Mouse (Mus musculus) E14TG2a.4 (cell line): ENCODE measurements around the gene Dapk2.

Experiments
- H3K27me3 ChIP-seq: 2 replicates; pipeline ENCODE4 v1.6.1; 2014; ENCODE audit warnings: low read length, control low read depth; ENCODE audit not compliant: insufficient read depth
- H3K36me3 ChIP-seq: 2 replicates; pipeline ENCODE4 v1.6.1; 2014; ENCODE audit warnings: low read length, control low read depth; ENCODE audit not compliant: insufficient read depth
- H3K4me1 ChIP-seq: replicated peaks from 2 replicates; pipeline ENCODE4 v1.6.1; 2014; ENCODE audit warnings: low read depth, low read length, control low read depth
- H3K4me3 ChIP-seq: replicated peaks from 2 replicates; pipeline ENCODE4 v1.5.1; 2014; ENCODE audit warnings: mild to moderate bottlenecking, low read length
- H3K9me3 ChIP-seq: 2 replicates; pipeline ENCODE4 v1.6.1; 2014; ENCODE audit warnings: low read length, control low read depth
- CTCF ChIP-seq: conservative IDR thresholded peaks from 2 replicates; pipeline ENCODE4 v1.5.1; 2014; ENCODE audit warnings: low read length
- NANOG ChIP-seq: IDR thresholded peaks from 2 replicates; pipeline ENCODE4 v1.6.1; 2014; ENCODE audit warnings: borderline replicate concordance, low read length, mixed read lengths
- POU5F1 ChIP-seq: IDR thresholded peaks from 2 replicates; pipeline ENCODE4 v1.6.1; 2014; ENCODE audit warnings: low read length, borderline replicate concordance

Dapk2 gene

DNA sequence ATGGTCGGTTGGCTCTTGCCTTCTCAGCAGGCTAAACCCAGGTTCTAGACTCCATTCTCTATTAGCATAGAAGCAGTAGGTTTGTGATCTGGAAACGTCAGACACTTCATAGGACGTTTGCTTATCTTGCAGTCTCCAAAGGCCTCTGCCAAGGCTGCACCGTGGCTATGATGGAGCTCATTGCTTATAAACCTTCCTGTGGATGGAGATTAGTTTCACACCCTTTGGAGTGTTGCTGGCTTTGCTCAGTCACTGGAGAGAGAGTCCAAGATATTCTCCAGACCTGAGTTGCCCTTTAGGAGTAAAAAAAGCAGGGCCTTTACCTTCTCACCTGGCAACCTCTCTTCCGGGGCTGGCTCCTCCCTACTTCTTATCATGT is 42.4 kb downstream of the Dapk2 start:
- Histone ChIP-seq H3K36me3 (no peaks in the 10 kb centered on the region), H3K4me3 (no peak overlapping the region), H3K9me3 (no peaks in the 10 kb centered on the region), H3K27me3 (peaks cover 16% of the 10 kb centered on the region), H3K4me1 (no peaks in the 10 kb centered on the region)
- TF ChIP-seq CTCF (no peak), NANOG (no peak), POU5F1 (no peak)

- Histone ChIP-seq H3K27me3 (peaks cover 16% of the 10 kb centered on the region), H3K36me3 (no peaks in the 10 kb centered on the region), H3K4me1 (no peaks in the 10 kb centered on the region), H3K4me3 (no peak overlapping the region), H3K9me3 (no peaks in the 10 kb centered on the region)
- TF ChIP-seq NANOG (no peak), CTCF (no peak), POU5F1 (no peak)
Observed at GRCm38 (mm10) chr9:66201665-66202064, 43.6 kb downstream of the Dapk2 start.

DNA sequence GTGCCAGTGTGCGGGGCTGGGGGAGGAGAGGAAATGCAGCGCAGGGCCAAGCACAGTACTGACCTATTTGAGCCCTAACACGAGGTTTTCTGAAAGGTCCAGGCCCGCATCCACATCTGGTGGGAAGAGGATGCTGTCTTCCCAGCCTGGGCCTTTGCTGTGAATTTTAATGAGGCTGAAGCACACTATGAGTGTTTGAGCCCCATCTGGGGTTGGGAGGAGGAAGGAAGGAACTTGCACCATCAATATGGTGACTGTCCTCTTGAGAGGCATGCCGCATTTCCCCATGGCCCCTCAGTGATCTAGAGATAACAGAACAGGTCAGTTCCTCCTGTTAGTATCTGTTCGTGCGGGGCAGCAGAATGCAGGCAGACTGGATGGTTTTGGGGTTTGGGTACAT is 44.4 kb downstream of the Dapk2 start:
- no peak for TF ChIP-seq NANOG
- no peak for TF ChIP-seq CTCF
- TF ChIP-seq POU5F1, result no peak
- Histone ChIP-seq H3K36me3 (no peaks in the 10 kb centered on the region), H3K27me3 (peaks cover 19% of the 10 kb centered on the region), H3K4me1 (no peaks in the 10 kb centered on the region), H3K4me3 (no peak overlapping the region), H3K9me3 (no peaks in the 10 kb centered on the region)

GRCm38 (mm10) chr9:66205702-66206101 is 47.7 kb downstream of the Dapk2 start:
- TF ChIP-seq NANOG (no peak), CTCF (no peak), POU5F1 (no peak)
- Histone ChIP-seq H3K9me3 (no peaks in the 10 kb centered on the region), H3K4me3 (no peak overlapping the region), H3K4me1 (no peaks in the 10 kb centered on the region), H3K36me3 (no peaks in the 10 kb centered on the region), H3K27me3 (peaks cover 8% of the 10 kb centered on the region)

DNA sequence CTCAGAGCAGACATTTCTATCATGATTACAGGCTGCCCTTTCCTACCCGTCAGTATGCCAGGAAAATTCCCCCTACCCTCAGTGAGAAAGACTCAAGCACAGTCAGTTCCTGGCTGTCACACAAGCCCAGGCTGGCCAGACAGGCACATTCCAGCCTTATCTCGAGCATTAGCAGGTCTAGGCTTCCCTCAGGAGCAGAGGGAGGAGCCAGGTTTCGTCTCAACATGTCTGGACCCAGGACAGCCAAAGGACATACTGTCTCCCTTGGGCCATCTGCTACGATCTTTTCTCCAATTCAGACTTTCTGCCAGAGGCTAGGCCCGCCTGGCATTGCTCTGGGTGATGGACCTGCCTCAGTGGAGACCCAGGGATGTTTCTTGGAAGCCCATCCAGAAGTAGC is 48.8 kb downstream of the Dapk2 start:
- peaks cover 8% of the 10 kb centered on the region for H3K27me3 ChIP-seq
- H3K36me3 ChIP-seq, result no peaks in the 10 kb centered on the region
- TF ChIP-seq CTCF (no peak), POU5F1 (no peak), NANOG (no peak)
- H3K4me3 ChIP-seq, result no peak overlapping the region
- no peaks in the 10 kb centered on the region for H3K4me1 ChIP-seq
- H3K9me3 ChIP-seq, result no peaks in the 10 kb centered on the region

DNA sequence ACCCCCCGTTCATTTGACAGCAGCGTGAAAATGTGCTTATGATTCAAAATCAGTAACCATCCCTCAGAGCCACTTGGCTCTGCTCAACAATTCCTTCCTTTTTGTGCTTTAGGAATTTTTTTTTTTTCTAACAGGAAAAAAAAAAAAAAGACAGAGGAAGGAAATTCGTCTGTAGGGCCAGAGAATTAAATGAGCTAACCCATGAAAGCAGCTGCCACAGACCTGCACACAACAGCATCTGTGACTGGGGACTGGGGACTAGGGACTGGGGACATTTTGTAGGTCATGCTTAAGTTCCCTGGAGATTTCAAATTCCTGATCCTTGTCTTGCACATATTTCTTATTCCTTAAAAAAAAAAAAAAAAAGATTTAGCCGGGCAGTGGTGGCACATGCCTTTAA is 53.4 kb downstream of the Dapk2 start:
- Histone ChIP-seq H3K36me3 (no peaks in the 10 kb centered on the region), H3K27me3 (peaks cover 6% of the 10 kb centered on the region; the same call in 1 of the 2 replicates), H3K4me3 (no peak overlapping the region), H3K9me3 (no peaks in the 10 kb centered on the region), H3K4me1 (peaks cover 5% of the 10 kb centered on the region)
- no peak for TF ChIP-seq NANOG

DNA sequence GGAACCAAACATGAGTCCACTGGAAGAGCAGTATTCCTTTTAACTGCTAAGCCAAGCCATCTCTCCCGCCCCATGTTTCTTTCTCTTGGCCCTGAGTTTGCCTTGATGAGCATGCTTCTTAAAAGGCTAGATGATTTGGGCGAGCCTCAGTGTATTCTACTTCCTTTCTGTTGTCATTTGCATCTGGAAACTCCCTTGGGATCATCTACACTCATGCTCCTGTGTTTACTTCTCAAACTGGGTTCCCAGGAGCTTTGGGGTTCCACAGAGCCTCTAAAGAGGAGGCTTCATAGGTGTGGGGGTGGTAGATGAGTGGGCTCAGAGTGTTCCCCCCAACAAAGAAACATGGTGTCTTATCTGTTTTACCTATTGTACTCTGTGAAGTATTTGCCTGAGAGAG is 54.1 kb downstream of the Dapk2 start:
- Histone ChIP-seq H3K27me3 (peaks cover 2% of the 10 kb centered on the region; the same call in 1 of the 2 replicates), H3K4me1 (peaks cover 5% of the 10 kb centered on the region), H3K4me3 (no peak overlapping the region), H3K9me3 (no peaks in the 10 kb centered on the region), H3K36me3 (no peaks in the 10 kb centered on the region)
- TF ChIP-seq POU5F1, result no peak
- no peak for TF ChIP-seq NANOG
- no peak for TF ChIP-seq CTCF

DNA sequence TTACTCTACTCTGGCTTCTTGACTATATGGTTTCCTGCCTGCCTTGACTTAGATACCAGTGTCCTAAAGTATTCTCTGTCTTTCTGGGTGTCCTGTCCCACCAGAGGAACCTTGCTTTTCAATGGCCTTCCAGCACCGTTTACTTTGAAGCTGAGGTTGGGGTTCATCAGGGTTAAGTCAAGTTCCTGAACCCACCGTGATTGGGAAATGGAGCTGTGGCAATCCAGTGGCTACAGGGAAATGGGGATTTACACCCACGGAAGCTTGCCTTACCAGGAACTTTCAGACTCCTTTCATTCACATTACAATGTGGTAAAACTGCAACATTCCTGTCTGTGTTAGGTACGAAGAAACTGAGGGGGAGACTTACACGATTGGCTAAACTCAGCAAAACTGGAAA is 54.8 kb downstream of the Dapk2 start:
- peaks cover 2% of the 10 kb centered on the region; the same call in 1 of the 2 replicates for H3K27me3 ChIP-seq
- H3K36me3 ChIP-seq, result no peaks in the 10 kb centered on the region
- H3K4me3 ChIP-seq, result no peak overlapping the region
- no peaks in the 10 kb centered on the region for H3K9me3 ChIP-seq
- TF ChIP-seq CTCF (no peak), POU5F1 (no peak)
- H3K4me1 ChIP-seq, result peaks cover 5% of the 10 kb centered on the region

DNA sequence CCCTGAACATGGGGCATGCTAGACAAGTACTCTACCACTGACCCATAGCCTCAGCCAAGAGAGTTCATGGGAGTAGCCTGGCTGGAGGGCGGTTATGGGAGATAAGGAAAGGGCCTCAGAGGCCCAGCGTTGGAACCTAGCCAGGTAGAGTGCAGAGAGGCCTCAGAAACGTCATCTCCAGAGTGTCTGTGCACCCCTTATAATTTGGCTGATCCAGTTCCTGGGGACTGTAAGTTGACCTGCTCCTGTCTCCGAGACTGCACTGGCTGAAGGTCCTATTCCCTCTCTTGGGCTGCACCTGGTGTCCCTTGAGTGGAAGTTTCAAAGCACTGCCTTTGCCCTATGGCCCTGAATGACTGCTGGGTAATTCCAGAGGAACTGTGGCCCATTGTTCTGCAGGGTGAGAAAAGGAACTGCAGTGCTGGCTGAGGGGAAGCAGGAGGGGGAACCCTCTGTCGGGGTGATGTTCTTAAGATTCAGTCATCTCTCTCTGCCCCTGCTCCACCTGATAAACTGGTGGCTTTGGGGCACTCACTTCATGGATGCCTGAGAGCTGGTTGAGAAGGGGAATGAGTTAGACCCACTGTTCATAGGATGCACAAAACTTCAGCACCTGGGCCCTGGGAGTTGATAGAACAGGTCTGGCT is 55.5 kb downstream of the Dapk2 start:
- H3K27me3 ChIP-seq, result peaks cover 8% of the 10 kb centered on the region; the same call in 1 of the 2 replicates
- TF ChIP-seq POU5F1, result no peak
- TF ChIP-seq NANOG, result no peak
- no peak for TF ChIP-seq CTCF
- no peaks in the 10 kb centered on the region for H3K9me3 ChIP-seq
- H3K4me3 ChIP-seq, result no peak overlapping the region
- H3K4me1 ChIP-seq, result peaks cover 5% of the 10 kb centered on the region
- H3K36me3 ChIP-seq, result no peaks in the 10 kb centered on the region
